Mouse (Mus musculus): Measurements from ENCODE around the gene Pdpn.

DNA sequence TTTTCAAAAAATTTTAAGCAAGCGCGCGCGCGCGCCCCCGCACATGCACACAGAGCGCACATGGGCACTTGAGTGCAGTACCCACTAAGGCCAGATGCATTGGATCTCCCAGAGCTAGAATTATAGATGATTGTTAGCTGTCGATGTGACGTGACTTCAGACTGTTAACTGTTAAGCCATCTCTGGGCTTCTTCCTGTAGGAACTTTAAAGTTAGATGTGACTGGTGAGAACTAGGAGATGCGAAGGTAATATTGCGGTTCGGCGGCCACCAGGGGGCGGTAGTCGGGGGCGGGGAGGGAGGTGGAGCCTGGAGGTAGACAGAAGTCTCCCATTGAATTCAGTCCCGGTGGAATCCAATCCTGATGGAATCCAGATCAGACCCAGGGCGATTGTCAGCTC is 40.8 kb downstream of the Pdpn start:
- TF ChIP-seq POLR2A (IDR thresholded peaks at IDR 0.05; ENCODE audit: low read depth, low read length) = no peak
- no peak for TF ChIP-seq CTCF (IDR thresholded peaks at IDR 0.05; ENCODE audit: borderline replicate concordance, insufficient read depth, low read length)
